Mouse (Mus musculus): Measurements from ENCODE around the gene Med28. TPM values are rescaled to one million over a fixed set of nuclear protein-coding genes. Genes with fewer than 3 reads are reported as not detected.

Gene Med28
- polyA plus RNA-seq (2015; fragmentation: Nextera tagmentation; extraction: Ambion mirVana): 226 and 241 TPM in 2 replicates

DNA sequence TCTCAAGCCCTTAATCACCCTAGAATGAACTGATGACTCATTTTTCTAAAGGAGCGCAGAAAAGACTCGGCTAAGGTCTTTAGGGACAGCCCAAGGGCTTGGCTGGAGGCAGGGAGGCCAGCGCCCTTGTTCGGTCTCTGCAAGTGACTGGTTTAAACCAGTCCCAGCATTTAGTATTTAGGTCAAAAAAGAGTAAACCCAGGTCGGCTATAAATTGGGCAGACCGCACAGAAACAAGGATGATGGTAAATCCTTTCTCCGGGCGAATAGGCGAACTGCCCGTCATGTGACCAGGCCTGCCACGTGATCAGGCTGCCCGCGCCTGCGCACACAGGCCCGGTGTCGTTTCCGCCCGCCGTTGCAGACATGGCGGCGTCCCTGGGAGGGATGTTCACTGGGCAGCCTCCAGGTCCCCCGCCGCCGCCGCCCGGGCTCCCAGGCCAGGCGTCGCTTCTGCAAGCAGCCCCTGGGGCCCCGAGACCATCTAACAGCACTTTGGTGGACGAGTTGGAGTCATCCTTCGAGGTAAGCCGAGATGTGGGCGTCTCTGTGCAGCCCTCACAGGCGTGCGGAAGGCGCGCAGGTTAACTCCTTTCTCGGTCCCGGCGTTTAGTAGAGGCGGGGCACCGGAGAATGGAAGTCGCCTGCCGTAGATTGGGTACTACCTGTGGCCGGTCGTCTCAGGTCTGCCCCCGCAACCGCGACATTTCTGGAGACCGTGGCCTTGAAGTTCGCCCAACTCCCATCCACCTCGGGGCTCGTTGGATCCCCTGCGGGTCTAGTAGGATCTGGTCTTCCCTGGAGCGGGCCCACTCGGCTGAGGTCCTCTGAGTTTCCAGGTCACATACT, at the start of gene Med28:
Med28 (plus strand) TSS at position 270 of the 849 bp plus-strand sequence.
- H3K36me3 ChIP-seq: peaks cover 23% of the 10 kb centered on the region
- H3K27ac ChIP-seq: peak within 1 kb of the TSS; percentile 48; the same call in 1 of the 2 replicates
- H3K4me3 ChIP-seq: peak within 1 kb of the TSS; percentile 95
- WGBS: 2% methylated on average over 56 of the region's 56 CpGs
- no peaks in the 10 kb centered on the region for H3K9me3 ChIP-seq
- peak within 1 kb of the TSS; percentile 94 for H3K9ac ChIP-seq
- H3K4me1 ChIP-seq: peaks cover 17% of the 10 kb centered on the region
- peak within 1 kb of the TSS; percentile 81 for H3K4me2 ChIP-seq
- ATAC-seq (ENCODE audit: borderline replicate concordance, extremely low read depth, low FRiP score, low TSS enrichment): peak; percentile 96
- H3K27me3 ChIP-seq: no peaks in the 10 kb centered on the region

DNA sequence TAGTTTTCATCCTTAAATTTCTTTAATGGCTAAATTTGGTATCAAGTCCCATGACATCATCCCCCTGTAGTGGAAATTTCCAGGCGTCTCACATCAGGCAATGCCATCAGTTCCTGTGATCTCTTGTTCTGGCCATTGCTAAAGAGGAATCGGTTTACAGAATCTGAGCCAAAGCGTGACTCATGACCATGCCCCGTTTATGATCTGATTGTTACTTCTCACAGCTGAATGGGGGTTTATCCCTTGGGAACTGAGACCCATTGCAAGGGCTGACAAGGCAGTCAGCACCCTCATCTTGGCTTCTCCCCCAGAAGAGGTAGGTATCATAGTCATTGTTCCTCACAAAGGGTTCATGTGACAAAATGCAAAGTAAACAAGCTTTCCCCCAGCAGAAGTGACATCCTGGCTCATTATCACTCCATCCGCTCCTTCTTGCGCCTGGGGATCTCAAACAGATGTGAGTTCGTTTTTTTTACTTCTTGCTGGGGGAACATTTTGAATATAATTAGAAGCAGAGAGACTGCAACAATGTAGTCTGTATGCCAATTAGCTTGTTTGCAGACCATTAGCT, 47.1 kb upstream of the Med28 start:
- WGBS: 19% methylated on average over 7 of the region's 7 CpGs
- peak; percentile 51; the same call in 1 of the 2 replicates for ATAC-seq (ENCODE audit: borderline replicate concordance, extremely low read depth, low FRiP score, low TSS enrichment)

DNA sequence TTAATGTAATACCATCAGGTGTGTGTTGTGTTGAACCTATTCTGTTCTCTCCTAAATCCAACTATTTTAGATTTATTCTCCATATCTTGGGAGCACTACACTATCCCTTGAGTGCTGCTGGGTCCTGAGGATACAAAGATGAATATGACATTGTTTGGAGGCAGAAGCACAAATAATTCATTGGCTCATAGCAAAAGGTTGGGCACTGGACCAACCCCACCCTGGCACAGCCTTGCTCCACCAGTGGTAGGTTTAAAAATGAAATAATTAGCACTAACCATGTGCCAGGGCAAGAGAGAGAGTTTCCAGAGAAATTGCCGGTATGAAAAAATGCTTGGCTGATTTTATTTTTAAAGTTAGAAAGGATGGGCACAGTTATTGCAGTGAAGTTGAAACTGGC, 46.5 kb upstream of the Med28 start:
- H3K27me3 ChIP-seq: no peaks in the 10 kb centered on the region
- H3K4me1 ChIP-seq: peaks cover 33% of the 10 kb centered on the region
- WGBS: 71% methylated on average over 1 of the region's 1 CpGs
- peak overlapping the region; percentile 60 for H3K27ac ChIP-seq
- no peak overlapping the region for H3K4me2 ChIP-seq
- no peak overlapping the region for H3K4me3 ChIP-seq
- no peaks in the 10 kb centered on the region for H3K9me3 ChIP-seq
- no peak for ATAC-seq (ENCODE audit: borderline replicate concordance, extremely low read depth, low FRiP score, low TSS enrichment)
- H3K36me3 ChIP-seq: no peaks in the 10 kb centered on the region
- H3K9ac ChIP-seq: no peak overlapping the region

More for the DNA sequence above, 47.1 kb upstream of the Med28 start:
- Histone ChIP-seq H3K4me3 (no peak overlapping the region), H3K4me2 (0 out of 2 replicates have a peak overlapping the region, but pooled peaks have one; percentile 21), H3K9me3 (no peaks in the 10 kb centered on the region), H3K4me1 (peaks cover 33% of the 10 kb centered on the region), H3K36me3 (no peaks in the 10 kb centered on the region), H3K9ac (no peak overlapping the region), H3K27me3 (no peaks in the 10 kb centered on the region), H3K27ac (peak overlapping the region; percentile 60)

DNA sequence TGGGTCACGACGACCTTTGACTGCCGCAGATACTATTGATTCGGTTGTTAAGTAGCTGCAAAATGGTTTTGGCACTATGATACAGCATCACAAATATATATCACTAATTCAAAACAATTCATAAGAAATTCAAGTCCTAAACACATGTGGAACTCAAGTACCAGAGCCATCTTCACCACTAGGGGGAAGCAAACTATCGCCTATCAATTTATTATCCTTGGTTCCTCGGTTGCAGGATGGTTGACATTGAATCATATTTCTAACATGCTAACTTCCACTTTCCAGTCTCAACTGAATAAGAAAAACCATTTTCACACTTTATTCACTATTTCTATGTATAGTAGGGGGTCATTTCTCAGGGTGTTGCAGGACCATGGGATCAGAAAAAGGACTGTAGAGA, 45.8 kb upstream of the Med28 start:
- 26% methylated on average over 6 of the region's 6 CpGs for WGBS

GRCm38 (mm10) chr5:45474758-45475157, 45.3 kb upstream of the Med28 start:
- no peaks in the 10 kb centered on the region for H3K27me3 ChIP-seq
- no peak overlapping the region for H3K9ac ChIP-seq
- no peak overlapping the region for H3K4me3 ChIP-seq

More for the DNA sequence above, 45.8 kb upstream of the Med28 start:
- H3K4me3 ChIP-seq: no peak overlapping the region
- H3K9ac ChIP-seq: no peak overlapping the region
- peaks cover 33% of the 10 kb centered on the region for H3K4me1 ChIP-seq
- no peaks in the 10 kb centered on the region for H3K36me3 ChIP-seq
- H3K9me3 ChIP-seq: no peaks in the 10 kb centered on the region
- no peak for ATAC-seq (ENCODE audit: borderline replicate concordance, extremely low read depth, low FRiP score, low TSS enrichment)
- no peak overlapping the region for H3K27ac ChIP-seq
- no peaks in the 10 kb centered on the region for H3K27me3 ChIP-seq
- H3K4me2 ChIP-seq: no peak overlapping the region

GRCm38 (mm10) chr5:45475771-45476170, 44.3 kb upstream of the Med28 start:
- H3K9ac ChIP-seq: no peak overlapping the region
- H3K36me3 ChIP-seq: no peaks in the 10 kb centered on the region
- H3K27me3 ChIP-seq: no peaks in the 10 kb centered on the region
- H3K27ac ChIP-seq: peak overlapping the region; percentile 71
- no peaks in the 10 kb centered on the region for H3K9me3 ChIP-seq
- no peak overlapping the region for H3K4me3 ChIP-seq
- no peak overlapping the region for H3K4me2 ChIP-seq
- ATAC-seq (ENCODE audit: borderline replicate concordance, extremely low read depth, low FRiP score, low TSS enrichment): peak; percentile 63; the same call in 1 of the 2 replicates
- H3K4me1 ChIP-seq: peaks cover 33% of the 10 kb centered on the region
- 60% methylated on average over 5 of the region's 5 CpGs for WGBS

More at GRCm38 (mm10) chr5:45474758-45475157, 45.3 kb upstream of the Med28 start:
- Histone ChIP-seq H3K4me1 (peaks cover 33% of the 10 kb centered on the region), H3K27ac (no peak overlapping the region), H3K36me3 (no peaks in the 10 kb centered on the region), H3K4me2 (no peak overlapping the region), H3K9me3 (no peaks in the 10 kb centered on the region)
- ATAC-seq (ENCODE audit: borderline replicate concordance, extremely low read depth, low FRiP score, low TSS enrichment): no peak
- 62% methylated on average over 3 of the region's 4 CpGs for WGBS

DNA sequence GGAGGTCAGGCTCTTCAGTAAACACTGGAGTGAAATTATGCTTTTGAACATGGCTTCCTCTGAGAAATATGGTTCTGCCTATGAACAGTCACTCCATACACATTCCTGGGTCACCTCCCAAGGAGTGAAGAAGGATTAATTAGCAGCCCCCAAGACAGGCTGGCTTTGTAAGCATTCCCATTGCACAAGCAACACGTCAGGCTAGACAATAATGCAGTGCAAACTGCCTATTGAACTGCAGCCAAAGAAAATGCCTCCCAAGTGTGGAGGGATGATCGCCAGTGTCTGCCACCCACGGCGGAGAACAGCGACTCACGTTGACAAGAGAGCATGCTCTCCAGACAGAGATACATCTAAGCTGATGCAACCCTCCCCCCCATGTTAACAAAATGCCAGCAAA, 43.7 kb upstream of the Med28 start:
- no peak overlapping the region; the same call in 1 of the 2 replicates for H3K4me2 ChIP-seq
- H3K27me3 ChIP-seq: no peaks in the 10 kb centered on the region
- WGBS: 30% methylated on average over 6 of the region's 6 CpGs
- no peaks in the 10 kb centered on the region for H3K36me3 ChIP-seq
- peaks cover 33% of the 10 kb centered on the region for H3K4me1 ChIP-seq
- no peaks in the 10 kb centered on the region for H3K9me3 ChIP-seq
- peak; percentile 89 for ATAC-seq (ENCODE audit: borderline replicate concordance, extremely low read depth, low FRiP score, low TSS enrichment)
- H3K4me3 ChIP-seq: no peak overlapping the region
- H3K9ac ChIP-seq: no peak overlapping the region
- H3K27ac ChIP-seq: peak overlapping the region; percentile 71

GRCm38 (mm10) chr5:45477601-45478000, 42.4 kb upstream of the Med28 start:
- Histone ChIP-seq H3K4me2 (no peak overlapping the region), H3K9ac (no peak overlapping the region), H3K27me3 (no peaks in the 10 kb centered on the region), H3K4me3 (no peak overlapping the region), H3K4me1 (peaks cover 28% of the 10 kb centered on the region), H3K27ac (no peak overlapping the region), H3K9me3 (no peaks in the 10 kb centered on the region), H3K36me3 (no peaks in the 10 kb centered on the region)
- ATAC-seq (ENCODE audit: borderline replicate concordance, extremely low read depth, low FRiP score, low TSS enrichment): no peak
- 77% methylated on average over 7 of the region's 7 CpGs for WGBS

- peaks cover 17% of the 10 kb centered on the region for H3K4me1 ChIP-seq
- H3K4me2 ChIP-seq: no peak overlapping the region
- H3K4me3 ChIP-seq: no peak overlapping the region
- H3K27ac ChIP-seq: no peak overlapping the region
- no peaks in the 10 kb centered on the region for H3K36me3 ChIP-seq
- H3K9ac ChIP-seq: no peak overlapping the region
- 89% methylated on average over 1 of the region's 1 CpGs for WGBS
- H3K9me3 ChIP-seq: no peaks in the 10 kb centered on the region
- no peaks in the 10 kb centered on the region for H3K27me3 ChIP-seq
- ATAC-seq (ENCODE audit: borderline replicate concordance, extremely low read depth, low FRiP score, low TSS enrichment): no peak
These were observed 40.0 kb upstream of the Med28 start for GRCm38 (mm10) chr5:45480066-45480465.

- no peaks in the 10 kb centered on the region for H3K36me3 ChIP-seq
- no peak for ATAC-seq (ENCODE audit: borderline replicate concordance, extremely low read depth, low FRiP score, low TSS enrichment)
- no peak overlapping the region for H3K4me3 ChIP-seq
- 76% methylated on average over 2 of the region's 2 CpGs for WGBS
- no peak overlapping the region for H3K4me2 ChIP-seq
- H3K4me1 ChIP-seq: peaks cover 7% of the 10 kb centered on the region; the same call in 1 of the 2 replicates
- H3K9me3 ChIP-seq: no peaks in the 10 kb centered on the region
- H3K27ac ChIP-seq: no peak overlapping the region
- H3K9ac ChIP-seq: no peak overlapping the region
- no peaks in the 10 kb centered on the region for H3K27me3 ChIP-seq
These were observed 38.9 kb upstream of the Med28 start for GRCm38 (mm10) chr5:45481125-45481524.

GRCm38 (mm10) chr5:45482607-45483006, 37.4 kb upstream of the Med28 start:
- H3K4me2 ChIP-seq: no peak overlapping the region
- 57% methylated on average over 3 of the region's 3 CpGs for WGBS
- ATAC-seq (ENCODE audit: borderline replicate concordance, extremely low read depth, low FRiP score, low TSS enrichment): no peak

DNA sequence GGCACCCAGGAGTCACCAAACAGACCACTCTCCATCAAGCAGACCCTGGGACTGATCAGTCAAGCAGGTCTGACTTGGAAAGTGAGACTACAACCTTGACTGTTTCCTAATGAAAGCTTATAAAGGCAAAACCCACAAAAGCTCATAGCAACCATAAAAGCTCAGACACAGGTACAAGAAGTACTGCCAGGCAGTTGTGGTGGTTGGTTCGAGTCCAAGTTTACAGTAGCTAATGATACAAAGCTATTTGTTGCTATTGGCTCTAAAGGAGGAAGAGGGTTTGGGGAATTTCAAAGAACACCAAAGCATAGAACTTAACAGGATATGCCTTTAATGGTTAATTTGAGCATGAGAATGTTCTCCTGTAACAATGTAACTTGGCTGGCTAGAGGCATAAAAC, 36.4 kb upstream of the Med28 start:
- WGBS: 70% methylated on average over 1 of the region's 1 CpGs
- no peak overlapping the region for H3K9ac ChIP-seq
- no peak overlapping the region for H3K27ac ChIP-seq
- no peak for ATAC-seq (ENCODE audit: borderline replicate concordance, extremely low read depth, low FRiP score, low TSS enrichment)
- H3K4me1 ChIP-seq: no peaks in the 10 kb centered on the region
- H3K4me2 ChIP-seq: no peak overlapping the region
- H3K36me3 ChIP-seq: no peaks in the 10 kb centered on the region
- no peaks in the 10 kb centered on the region for H3K9me3 ChIP-seq
- no peaks in the 10 kb centered on the region for H3K27me3 ChIP-seq
- H3K4me3 ChIP-seq: no peak overlapping the region

More at GRCm38 (mm10) chr5:45482607-45483006, 37.4 kb upstream of the Med28 start:
- Histone ChIP-seq H3K27me3 (no peaks in the 10 kb centered on the region), H3K9me3 (no peaks in the 10 kb centered on the region), H3K4me3 (no peak overlapping the region), H3K27ac (no peak overlapping the region), H3K36me3 (no peaks in the 10 kb centered on the region), H3K4me1 (no peaks in the 10 kb centered on the region), H3K9ac (no peak overlapping the region)

Data from lung, embryonic 15.5 days (tissue).